Mouse (Mus musculus) right cerebral cortex, postnatal 36 days (tissue): ENCODE measurements at regions not wholly inside any gene's neighbourhood (a gene's known extent, or its start where the extent isn't known, plus 50 kb on each side); places are given as distances from the start of the nearest gene placed in this dataset.
"Not testable (repeated sequence)": the region's sequence is repeated elsewhere in the genome, so short reads cannot be mapped to it uniquely, and the experiment has no call there.

ENCODE experiments used
- DNase-seq, 2 experiments: peaks; one replicate each; pipeline ENCODE4 v3.0.0; 2022; ENCODE audit warnings: low spot score in 2 of 2, mixed read lengths in 1 of 2

GRCm38 (mm10) chr11:91196351-91196750, 381.0 kb downstream of the Kif2b start:
- no peak for DNase-seq

- DNase-seq = not testable (repeated sequence)
These were observed 410.0 kb downstream of the Kif2b start for GRCm38 (mm10) chr11:91167336-91167735.

- no peak for DNase-seq
These were observed 443.5 kb downstream of the Kif2b start for GRCm38 (mm10) chr11:91133753-91134270.

- no peak for DNase-seq
These were observed 444.5 kb downstream of the Kif2b start for GRCm38 (mm10) chr11:91132771-91133380.

- no peak for DNase-seq
These were observed 443.8 kb upstream of the Tom1l1 start for GRCm38 (mm10) chr11:91131960-91132359.

- DNase-seq = no peak
These were observed 410.0 kb upstream of the Tom1l1 start for GRCm38 (mm10) chr11:91098186-91098585.

- no peak for DNase-seq
These were observed 409.4 kb upstream of the Tom1l1 start for GRCm38 (mm10) chr11:91097552-91097951.

- DNase-seq = no peak
These were observed 408.0 kb upstream of the Tom1l1 start for GRCm38 (mm10) chr11:91096000-91096652.

- no peak for DNase-seq
These were observed 377.2 kb upstream of the Tom1l1 start for GRCm38 (mm10) chr11:91065365-91065764.

- no peak for DNase-seq
These were observed 368.9 kb upstream of the Tom1l1 start for GRCm38 (mm10) chr11:91056966-91057597.

- no peak for DNase-seq
These were observed 365.2 kb upstream of the Tom1l1 start for GRCm38 (mm10) chr11:91053321-91053720.

GRCm38 (mm10) chr11:91051646-91052045, 363.5 kb upstream of the Tom1l1 start:
- no peak for DNase-seq

GRCm38 (mm10) chr11:91041486-91041885, 353.3 kb upstream of the Tom1l1 start:
- no peak for DNase-seq
